Mouse (Mus musculus) gastrocnemius, postnatal 10 days (tissue): ENCODE measurements around the gene Man2b2. TPM values are rescaled to one million over a fixed set of nuclear protein-coding genes. Genes with fewer than 3 reads are reported as not detected.
A peak's percentile ranks its signal among the peaks of the same experiment; 100 is the strongest.

Experiments used
- DNase-seq: peaks from one replicate; pipeline ENCODE4 v3.0.0; 2021; ENCODE audit warnings: mixed read lengths
- long read RNA-seq, 2 experiments: library from polyadenylated mRNA; stranded (forward); transcript quantifications; one replicate each; pipeline ENCODE4 v2.0.0; 2021
- total RNA-seq, 2 experiments: library from RNA; stranded (reverse); gene quantifications; 2 replicates each; pipeline ENCODE4 v1.2.3; 2021

Gene Man2b2
- total RNA-seq, result 10 to 100 TPM; 12.1 to 15.1 TPM
- long read RNA-seq, experiment 1, transcript Man2b2-201 (19 exons, 3,330 nt), result major isoform, 18 of 18 reads
- long read RNA-seq, experiment 1, partial matches to known transcripts, result 0 of 18 reads
- long read RNA-seq, experiment 1, other reads (novel, unspliced or antisense), result 0 of 18 reads
- long read RNA-seq, experiment 2, transcript Man2b2-201 (19 exons, 3,330 nt), result major isoform, 9 of 14 reads
- long read RNA-seq, experiment 2, partial matches to known transcripts, result 4 of 14 reads
- long read RNA-seq, experiment 2, other reads (novel, unspliced or antisense), result 1 of 14 reads

- DNase-seq, result peak; percentile 96
These were observed at the start of gene Man2b2 for GRCm38 (mm10) chr5:36829913-36830879. Gene Man2b2, minus strand, starts transcription at chr5:36830653.

- no peak for DNase-seq
These were observed 48.3 kb upstream of the Man2b2 start for GRCm38 (mm10) chr5:36878801-36879200.

DNA sequence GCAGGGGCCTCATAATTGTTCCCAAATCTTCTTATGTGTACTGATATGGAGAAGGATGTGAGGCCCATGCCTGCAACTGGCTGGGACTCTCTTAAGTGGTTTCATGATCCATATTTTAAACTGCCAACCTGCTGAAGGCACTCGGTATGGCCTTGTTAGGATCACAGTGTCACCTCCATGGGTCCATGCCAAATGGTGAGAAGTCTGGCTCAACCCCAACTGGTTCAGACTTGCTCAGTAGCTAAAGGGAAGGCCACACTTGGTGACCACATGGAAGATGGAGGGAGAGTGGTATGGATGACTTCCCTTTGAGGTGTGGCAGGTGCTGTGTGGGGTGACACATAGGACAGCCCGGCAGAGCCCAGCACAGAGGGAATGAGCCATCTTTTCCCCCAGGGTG lies 47.2 kb upstream of the Man2b2 start:
- DNase-seq, result no peak

GRCm38 (mm10) chr5:36876777-36877396 lies 46.4 kb upstream of the Man2b2 start:
- no peak for DNase-seq

DNA sequence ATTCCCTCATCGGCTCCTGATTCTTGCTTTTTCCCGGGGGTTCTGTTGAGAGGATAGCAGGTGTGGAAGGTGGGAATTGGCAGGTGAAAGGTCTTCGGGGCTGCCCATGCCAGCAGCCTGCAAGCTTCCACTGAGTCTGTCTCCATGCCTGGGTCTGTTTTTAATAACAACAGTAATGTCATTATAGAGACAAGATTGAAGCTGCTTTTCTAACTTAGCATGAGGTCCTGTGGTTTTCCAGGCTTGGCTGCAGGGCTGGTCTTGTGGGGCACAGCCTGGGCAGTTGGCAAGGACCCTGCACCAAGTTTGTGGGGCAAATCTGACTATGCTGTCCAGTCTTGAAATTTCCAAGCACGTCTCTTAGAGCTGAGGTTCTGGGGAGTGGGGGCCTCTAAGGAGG lies 45.5 kb upstream of the Man2b2 start:
- DNase-seq, result no peak

DNA sequence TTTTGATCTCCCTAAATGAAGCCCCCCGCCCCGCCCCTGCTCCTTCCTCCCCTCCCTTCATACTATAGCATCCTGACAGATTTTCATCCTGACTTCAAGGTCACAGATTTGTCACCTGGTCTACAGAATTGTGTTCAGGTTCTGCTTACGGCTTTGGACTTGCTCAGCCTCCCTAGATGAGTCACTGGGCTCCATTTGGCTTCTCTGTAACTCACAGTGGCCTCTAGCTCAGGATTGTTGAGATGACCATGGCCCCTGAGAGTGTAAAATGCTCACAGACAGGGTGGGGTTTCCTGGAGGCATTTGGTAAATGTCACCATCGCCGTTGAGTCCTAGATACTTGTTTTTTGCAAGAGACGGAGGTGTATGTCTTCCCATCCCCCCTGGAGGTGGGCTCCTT lies 40.5 kb upstream of the Man2b2 start:
- no peak for DNase-seq

DNA sequence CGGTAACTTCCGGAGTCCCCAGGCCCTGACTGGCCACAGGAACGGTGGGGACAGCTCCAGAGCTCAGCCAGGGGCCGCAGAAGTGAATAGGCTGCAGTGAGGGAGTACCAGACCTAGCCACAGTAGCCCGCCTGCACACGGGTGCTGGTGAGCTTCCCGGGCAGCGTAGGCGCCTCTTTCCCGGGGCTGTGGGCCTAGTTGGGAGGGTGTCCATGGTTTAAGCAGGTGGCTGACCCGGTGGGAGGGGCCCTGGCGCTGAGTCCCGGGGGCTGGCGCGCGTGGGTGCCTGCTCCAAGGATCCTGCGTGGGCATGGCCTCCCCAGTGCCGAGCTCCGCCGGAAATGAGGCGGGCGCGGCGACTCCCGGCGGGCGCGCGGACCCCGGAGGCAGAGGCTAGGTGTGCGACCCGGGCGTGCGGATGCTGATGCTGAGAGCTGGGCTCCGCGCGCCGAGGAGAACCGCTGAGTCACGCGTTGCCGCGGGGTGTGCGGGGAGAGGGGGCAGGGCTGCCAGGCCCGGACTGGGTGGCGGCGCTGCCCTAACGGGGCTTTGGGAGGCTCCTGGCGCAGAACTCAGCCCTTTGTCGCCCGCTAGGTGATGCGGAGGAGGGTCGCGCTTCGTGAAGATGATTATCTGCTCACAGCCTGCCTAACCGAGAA lies 39.3 kb upstream of the Man2b2 start:
- DNase-seq, result no peak

DNA sequence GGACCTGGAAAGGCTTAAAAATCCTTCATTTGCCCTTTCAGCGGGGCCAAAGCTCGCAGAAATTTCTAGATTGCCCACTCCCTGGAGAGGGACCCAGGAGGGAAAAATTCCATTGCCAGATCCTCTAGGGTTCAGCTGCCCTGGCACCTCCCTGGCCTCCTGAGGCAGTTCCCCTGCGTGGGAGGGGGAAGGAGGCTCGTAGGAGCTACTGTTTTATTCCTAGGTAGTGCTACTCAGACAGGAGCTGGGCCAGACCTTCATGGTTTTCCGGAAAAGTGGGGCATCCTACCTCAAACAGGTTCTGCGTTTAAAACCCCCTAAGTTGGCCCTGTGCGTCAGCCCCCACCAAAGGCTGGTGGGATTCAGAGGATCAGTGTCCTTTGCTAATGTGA lies 38.7 kb upstream of the Man2b2 start:
- DNase-seq, result no peak

DNA sequence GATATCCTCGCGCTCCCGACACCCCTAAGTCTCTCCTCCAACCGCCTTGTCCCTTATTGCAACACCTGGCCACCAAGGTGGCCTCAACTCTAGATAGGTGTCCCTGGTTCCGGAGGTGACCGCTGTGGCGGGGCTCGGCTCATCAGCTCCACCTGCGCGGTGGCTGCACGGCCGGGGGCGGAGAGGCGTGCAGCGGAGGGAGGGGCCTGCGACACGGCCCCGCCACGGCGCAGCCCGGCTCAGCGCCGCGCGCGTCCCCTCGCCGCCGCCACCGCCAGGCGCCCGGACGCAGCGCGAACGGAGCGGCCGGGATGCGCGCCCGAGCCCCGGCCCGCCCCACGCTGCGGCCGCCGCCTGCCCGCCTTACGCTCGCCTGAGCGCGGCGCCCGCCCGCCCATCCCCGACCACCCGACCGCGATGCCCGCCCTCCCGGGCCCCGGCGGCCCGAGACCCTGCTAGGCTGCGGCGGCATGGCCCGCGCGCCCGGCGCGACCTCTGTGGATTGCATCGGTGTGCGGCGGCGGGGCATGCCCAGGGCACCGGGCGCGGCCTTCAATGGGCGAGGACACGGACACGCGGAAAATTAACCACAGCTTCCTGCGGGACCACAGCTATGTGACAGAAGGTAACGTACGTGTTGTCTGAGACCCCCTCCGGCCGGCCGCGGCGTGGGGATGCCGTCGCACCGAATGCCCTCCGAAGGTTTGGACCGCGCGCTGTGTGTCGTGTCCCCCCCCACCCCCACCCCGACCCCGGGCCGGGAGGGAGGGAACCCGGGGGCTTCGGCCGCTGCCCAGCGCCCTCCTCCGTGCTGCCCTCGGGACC lies 38.0 kb upstream of the Man2b2 start, which contains the start of gene Ppp2r2c:
Ppp2r2c (plus strand) TSS at position 248 of the 825 bp plus-strand sequence.
- DNase-seq, result no peak

DNA sequence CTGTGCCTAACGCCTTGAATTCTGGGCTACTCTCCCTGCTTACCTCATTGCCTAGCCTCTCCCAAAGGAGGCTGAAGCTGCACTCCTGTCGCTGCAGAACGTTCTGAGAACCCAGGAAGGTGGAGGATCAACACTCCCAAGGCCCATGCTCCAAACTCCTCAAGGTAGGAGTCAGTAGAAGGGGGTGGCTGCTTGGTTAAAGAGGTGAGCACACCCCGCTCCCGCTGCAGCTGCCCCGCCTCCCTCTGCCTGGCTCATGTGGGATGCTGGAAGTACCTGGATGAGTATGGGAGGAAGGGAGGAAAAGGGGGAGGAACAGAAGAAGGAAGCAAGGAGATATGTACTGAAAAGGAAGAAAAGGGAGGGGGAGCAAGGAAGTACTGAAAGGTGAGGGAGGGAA lies 37.1 kb upstream of the Man2b2 start:
- DNase-seq, result no peak

GRCm38 (mm10) chr5:36866701-36867250 lies 36.3 kb upstream of the Man2b2 start:
- DNase-seq, result no peak

DNA sequence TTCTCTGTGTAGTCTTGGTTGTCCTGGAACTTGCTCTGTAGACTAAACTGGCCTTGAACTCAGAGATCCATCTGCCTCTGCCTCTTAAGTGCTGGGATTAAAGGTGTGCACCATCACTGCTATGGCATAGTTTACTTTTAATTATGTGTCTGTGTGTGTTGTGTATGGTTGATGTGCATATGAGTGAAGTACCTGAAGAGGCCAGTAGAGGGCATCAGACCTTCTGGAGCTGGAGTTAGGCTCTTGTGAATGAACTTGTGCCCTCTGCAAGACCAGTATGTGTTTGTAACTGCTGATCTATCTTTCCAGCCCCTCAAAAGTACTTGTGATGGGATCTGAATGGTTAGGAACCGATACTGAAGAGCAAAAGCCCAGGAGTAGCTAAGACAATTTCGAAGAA lies 30.6 kb upstream of the Man2b2 start:
- DNase-seq, result no peak

- no peak for DNase-seq
These were observed 27.1 kb upstream of the Man2b2 start for GRCm38 (mm10) chr5:36857546-36857945.

DNA sequence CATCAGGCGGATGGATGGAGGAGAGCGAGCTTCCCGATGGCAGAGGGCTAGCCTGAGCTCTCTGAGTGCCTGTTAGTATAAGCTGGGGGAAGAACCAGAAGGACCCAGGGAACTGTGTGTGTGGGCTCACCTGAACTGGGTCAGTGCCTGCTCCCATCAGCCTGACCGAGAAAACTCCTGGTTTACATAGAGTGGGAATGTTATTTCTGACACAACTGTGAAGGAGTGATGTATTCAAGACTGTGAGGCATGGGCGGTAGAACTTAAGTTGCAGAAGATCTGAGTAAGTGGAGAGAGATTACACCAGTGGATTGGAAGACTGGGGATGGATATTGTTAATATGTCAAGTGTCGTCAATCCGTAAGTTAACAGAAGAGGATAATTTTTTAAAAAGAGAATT lies 26.1 kb upstream of the Man2b2 start:
- no peak for DNase-seq

DNA sequence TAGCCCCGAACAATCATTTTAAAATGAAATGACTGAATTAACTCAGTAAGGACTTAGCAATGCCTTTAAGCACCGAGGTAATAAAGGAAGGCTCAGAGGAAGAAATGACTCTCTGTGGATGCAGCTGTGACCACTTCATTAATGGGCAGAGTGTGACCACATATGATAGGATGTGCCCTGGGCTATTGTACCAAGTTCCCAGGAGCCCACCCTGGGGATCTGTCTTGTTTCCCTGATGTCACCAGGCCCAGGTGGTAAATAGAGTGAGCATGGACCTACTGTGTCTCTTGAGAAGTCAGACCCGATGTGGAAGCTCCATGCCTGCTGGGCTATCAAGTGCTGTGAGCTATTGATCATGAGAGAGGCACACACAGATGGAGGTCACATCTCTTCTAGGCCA lies 24.7 kb upstream of the Man2b2 start:
- no peak for DNase-seq

DNA sequence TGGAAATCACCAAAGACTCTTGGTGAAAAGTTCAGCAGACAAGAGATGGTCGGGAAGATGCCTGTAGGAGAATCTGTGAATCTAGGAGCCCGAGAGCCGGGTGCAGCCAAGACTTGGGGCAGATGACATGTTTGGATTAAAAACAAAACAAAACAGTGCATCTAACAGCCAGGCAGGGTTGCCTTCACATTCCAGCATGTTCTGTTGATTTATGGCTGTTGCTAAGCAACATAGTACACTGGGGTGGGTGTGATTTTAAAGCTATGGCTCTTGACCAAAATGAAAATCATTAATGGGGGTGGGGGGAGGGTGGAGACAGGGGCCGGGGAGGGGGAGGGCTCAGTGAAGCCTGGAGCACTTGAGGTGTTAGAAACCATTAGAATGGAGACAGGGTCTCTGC lies 21.1 kb upstream of the Man2b2 start:
- DNase-seq, result no peak

DNA sequence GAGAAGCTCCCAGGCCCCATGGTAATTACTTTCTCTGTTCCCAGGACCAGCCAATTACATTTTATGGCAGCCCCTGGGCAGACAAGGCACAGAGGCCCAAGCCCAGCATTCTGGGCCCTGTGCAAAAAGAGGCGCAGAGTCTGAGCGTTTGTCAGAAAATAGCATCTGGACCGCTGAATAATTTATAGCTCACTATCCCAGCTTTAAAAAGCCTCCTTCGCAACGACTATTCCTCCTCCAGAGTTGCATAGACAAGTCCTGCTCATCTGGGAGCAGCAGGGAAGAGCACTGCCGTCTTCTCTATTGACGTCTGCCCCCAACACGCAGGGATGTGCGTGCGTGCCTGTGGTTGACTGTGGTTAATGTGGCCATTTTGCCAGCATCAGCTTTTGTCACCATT lies 14.0 kb upstream of the Man2b2 start:
- DNase-seq, result no peak

- no peak for DNase-seq
These were observed 11.2 kb upstream of the Man2b2 start for GRCm38 (mm10) chr5:36841701-36842100.

DNA sequence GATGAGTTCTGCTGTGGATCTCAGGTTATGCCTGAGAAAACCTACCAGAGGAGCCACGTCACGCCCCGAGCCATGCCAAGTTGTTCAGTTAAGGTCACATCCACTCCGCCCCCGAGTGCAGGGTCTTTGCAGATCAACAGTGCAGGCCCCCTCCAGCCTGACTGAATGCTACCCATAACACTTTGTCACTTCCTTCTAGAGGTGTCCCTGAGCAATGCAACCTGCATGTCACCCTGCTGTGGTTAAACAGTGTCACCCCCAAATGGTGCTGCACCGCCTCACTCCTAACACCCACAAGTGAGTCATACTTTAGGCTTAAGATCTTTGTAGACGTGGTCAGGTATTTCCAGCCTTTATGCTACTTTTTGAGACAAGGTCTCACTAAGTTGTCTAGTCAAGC lies 9.6 kb upstream of the Man2b2 start:
- no peak for DNase-seq

DNA sequence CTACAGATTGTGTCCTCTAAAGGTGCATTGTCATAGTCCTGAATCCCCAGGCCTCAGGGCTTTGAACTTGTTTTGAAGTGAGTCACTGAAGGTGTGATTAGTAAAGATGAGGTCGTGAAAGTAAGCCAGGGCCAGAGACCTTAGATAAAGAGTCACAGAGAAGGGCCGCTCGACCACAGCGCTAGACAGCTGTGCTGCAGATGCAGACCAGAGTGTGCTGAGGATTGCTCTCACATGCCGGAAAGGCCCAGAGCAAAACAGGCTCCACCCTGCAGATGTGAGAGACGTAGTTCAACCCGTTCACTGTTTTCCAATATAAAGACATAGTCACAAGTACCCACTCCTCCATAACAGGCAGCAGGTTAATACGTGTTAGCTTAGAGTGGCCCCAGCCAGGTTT lies 9.1 kb upstream of the Man2b2 start:
- no peak for DNase-seq

DNA sequence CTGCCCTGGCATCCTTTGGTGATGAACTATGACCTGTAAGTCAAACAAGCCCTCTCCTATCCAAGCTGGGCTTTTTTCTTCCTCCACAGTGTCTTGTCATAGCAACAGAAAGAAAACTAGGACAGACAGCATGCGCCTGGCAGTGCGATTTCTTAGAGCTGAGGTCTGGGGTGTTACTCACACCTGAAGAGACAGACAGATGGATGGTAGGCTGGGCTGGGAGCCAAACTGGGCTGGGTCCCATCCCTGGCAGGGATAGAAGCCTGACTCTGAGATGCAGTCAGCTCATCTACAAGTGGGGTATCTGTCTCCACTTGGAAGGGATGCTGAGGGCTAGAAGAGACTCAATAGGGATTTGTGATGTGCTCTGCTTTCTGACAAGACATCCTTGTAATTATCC lies 8.6 kb upstream of the Man2b2 start:
- no peak for DNase-seq
